Mouse (Mus musculus) midbrain, embryonic 10.5 days (tissue): Measurements from ENCODE around the gene Ndufs6. TPM values are rescaled to one million over a fixed set of nuclear protein-coding genes. Genes with fewer than 3 reads are reported as not detected.

Experiments
- DNase-seq: peaks from one replicate; pipeline ENCODE4 v3.0.0-alpha.2; 2017; ENCODE audit warnings: low spot score
- H3K27ac ChIP-seq: fragments of 300-500 bp; sonication (generic); replicated peaks from 2 replicates; pipeline ENCODE4 v1.5.1; 2016; ENCODE audit warnings: mild to moderate bottlenecking
- H3K27me3 ChIP-seq: fragments of 300-500 bp; sonication (generic); 2 replicates; pipeline ENCODE4 v1.6.1; 2016; ENCODE audit warnings: low read depth, mild to moderate bottlenecking; ENCODE audit not compliant: poor library complexity, severe bottlenecking
- H3K36me3 ChIP-seq: fragments of 300-500 bp; sonication (generic); 2 replicates; pipeline ENCODE4 v1.6.1; 2016; ENCODE audit warnings: mild to moderate bottlenecking, moderate library complexity
- H3K4me1 ChIP-seq: fragments of 300-500 bp; sonication (generic); 2 replicates; pipeline ENCODE4 v1.6.1; 2016
- H3K4me3 ChIP-seq: fragments of 300-500 bp; sonication (generic); 2 replicates; pipeline ENCODE4 v1.5.1; 2016; ENCODE audit warnings: mild to moderate bottlenecking, moderate library complexity
- H3K9me3 ChIP-seq: fragments of 300-500 bp; sonication (generic); replicated peaks from 2 replicates; pipeline ENCODE4 v1.6.1; 2016; ENCODE audit warnings: mild to moderate bottlenecking
- WGBS: fragments of 180-500 bp; shearing (Covaris S2); methylation state at CpG from one replicate; pipeline ENCODE4 v1.1.7; 2016; 5-methylcytosine and 5-hydroxymethylcytosine counted together
- polyA plus RNA-seq: library from polyadenylated mRNA; unstranded; fragments of >200 nt; fragmentation: Nextera tagmentation; extraction: Ambion mirVana; gene quantifications from 2 replicates; pipeline ENCODE4 v1.2.1, GENCODE M21; 2016

Ndufs6 gene
- polyA plus RNA-seq, 1 experiment from 2014 or later, result 386 TPM

DNA sequence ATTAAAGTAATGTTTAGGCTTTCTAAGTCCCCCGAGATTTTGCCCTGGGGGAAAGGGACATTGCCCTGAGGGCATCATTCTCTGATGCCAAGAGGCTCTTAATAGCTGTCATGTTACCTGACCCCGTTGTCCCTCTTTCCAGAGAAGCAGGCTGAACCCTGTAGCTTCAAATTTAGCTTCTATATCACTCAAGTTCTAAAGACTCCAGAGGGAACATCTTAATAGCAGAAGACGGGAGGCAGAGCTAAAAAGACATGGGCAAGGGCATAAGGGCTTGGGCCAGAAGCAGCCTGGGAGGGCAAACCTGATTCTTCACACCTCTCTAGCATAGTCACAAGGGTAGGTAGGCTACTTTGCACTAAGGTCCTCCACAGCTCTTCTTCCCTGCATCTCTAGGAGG lies 58.5 kb downstream of the Ndufs6 start:
- Histone ChIP-seq H3K4me3 (no peak overlapping the region), H3K36me3 (no peaks in the 10 kb centered on the region), H3K27me3 (peaks cover 100% of the 10 kb centered on the region), H3K27ac (no peak overlapping the region), H3K9me3 (no peaks in the 10 kb centered on the region), H3K4me1 (peaks cover 62% of the 10 kb centered on the region)
- 13% methylated on average over 3 of the region's 3 CpGs for WGBS
- DNase-seq, result no peak

Other genes with a start within 250 kb of the Ndufs6 start
- 1.3 and 1.7 TPM in 2 replicates for gene Irx4, start 68.1 kb downstream of the Ndufs6 start, polyA plus RNA-seq
- gene Mrpl36, start within 50 bp of the Ndufs6 start, polyA plus RNA-seq, result 130 and 149 TPM in 2 replicates
- gene Lpcat1, start 138.7 kb upstream of the Ndufs6 start, polyA plus RNA-seq, result 65.3 and 66.6 TPM in 2 replicates
- gene Slc6a3, start 208.2 kb upstream of the Ndufs6 start, polyA plus RNA-seq, result 0.10 and 0.11 TPM in 2 replicates